Mouse (Mus musculus): ENCODE data around the gene Cln3. TPM values are rescaled to one million over a fixed set of nuclear protein-coding genes. Genes with fewer than 3 reads are reported as not detected.

Cln3 gene
- polyA plus RNA-seq, 1 experiment from 2014 or later = 17.6 TPM

DNA sequence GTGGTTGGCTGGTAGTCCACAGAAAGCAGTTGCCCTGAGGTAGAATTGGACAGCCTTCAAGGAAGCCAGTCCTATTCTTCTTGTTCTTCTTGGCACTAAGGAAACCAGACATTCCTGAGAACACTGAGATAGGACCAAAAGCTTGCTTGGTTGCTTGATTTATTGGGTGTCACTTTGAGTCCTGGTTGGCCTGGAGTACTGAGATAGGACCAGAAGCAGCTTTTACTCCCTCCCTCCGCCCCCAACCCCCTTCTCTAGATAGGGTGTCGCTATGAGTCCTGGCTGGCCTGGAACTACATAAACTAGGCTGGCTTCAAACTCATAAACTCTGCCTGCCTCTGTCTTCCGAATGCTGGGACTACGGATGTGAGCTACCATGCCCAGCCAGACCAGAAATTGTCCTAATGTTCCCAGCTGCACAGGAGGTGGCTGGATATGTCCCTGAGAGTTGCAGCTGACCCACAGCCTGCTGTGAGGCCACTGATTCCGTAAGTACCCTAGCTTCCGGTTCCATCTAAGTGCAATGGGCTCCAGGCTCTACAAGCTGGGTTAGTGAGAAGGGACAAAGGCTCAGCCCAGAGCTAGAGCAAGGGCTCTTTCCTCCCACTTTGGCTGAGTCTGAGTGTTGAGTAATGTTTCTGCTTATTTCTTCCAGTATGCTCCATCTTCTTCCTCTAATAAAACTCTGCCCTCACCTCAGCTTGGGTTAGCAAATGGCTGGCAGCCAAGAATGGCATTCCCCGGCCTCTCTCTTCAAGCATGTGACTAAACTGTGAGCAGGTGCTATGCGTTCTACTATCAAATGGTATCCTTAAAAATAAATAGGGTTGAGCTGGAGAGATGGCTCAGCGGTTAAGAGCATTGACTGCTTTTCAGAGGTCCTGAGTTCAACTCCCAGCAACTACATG is 36.1 kb upstream of the Cln3 start:
- Histone ChIP-seq H3K4me1 (replicated peaks) (peaks cover 18% of the 10 kb centered on the region), H3K36me3 (no peaks in the 10 kb centered on the region), H3K9me3 (replicated peaks) (no peaks in the 10 kb centered on the region), H3K27me3 (no peaks in the 10 kb centered on the region), H3K4me3 (no peak overlapping the region), H3K4me2 (no peak overlapping the region), H3K27ac (peak overlapping the region; percentile 30), H3K9ac (no peak overlapping the region)
- 63% methylated on average over 9 of the region's 9 CpGs for WGBS
- ATAC-seq (replicated peaks; ENCODE audit: insufficient number of reproducible peaks, insufficient read depth, low FRiP score, low read depth) = no peak

DNA sequence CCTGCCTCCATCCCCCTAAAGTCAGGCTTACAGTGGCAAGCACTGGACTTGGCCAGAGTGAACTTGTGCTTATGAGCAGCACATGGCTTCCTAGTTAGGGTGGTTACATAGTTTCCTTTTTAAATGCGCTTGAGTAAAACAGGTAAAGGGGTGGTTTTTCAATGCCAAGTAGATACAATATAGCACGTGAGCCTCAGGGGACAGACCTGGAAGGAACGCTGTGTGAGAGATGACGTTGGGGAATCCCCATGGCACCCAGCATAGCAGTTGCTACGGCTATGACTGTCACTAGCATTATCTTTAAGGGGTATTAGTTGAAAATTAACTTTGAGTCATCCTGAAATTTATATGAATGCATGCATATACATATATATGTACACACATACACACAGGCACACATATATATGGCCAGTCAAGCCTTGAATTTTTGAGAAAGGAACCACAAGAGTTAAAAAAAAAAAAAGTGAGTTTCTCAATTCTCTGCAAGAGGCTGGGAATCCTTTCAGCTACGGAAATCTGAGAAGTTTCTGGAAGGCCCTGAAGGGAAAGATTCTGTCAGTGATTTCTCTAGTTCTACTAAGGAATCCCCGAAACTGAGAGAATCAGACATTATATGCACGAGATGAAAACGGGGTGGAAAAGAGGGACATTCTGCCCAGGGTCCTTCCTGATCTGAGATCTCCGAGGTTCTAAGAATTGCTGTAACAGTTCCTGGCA is 34.1 kb upstream of the Cln3 start:
- no peak for ATAC-seq (replicated peaks; ENCODE audit: insufficient number of reproducible peaks, insufficient read depth, low FRiP score, low read depth)
- 73% methylated on average over 10 of the region's 10 CpGs for WGBS
- Histone ChIP-seq H3K9ac (no peak overlapping the region), H3K4me1 (replicated peaks) (peaks cover 9% of the 10 kb centered on the region), H3K4me2 (no peak overlapping the region), H3K36me3 (no peaks in the 10 kb centered on the region), H3K27ac (no peak overlapping the region), H3K9me3 (replicated peaks) (no peaks in the 10 kb centered on the region), H3K27me3 (no peaks in the 10 kb centered on the region), H3K4me3 (no peak overlapping the region)

DNA sequence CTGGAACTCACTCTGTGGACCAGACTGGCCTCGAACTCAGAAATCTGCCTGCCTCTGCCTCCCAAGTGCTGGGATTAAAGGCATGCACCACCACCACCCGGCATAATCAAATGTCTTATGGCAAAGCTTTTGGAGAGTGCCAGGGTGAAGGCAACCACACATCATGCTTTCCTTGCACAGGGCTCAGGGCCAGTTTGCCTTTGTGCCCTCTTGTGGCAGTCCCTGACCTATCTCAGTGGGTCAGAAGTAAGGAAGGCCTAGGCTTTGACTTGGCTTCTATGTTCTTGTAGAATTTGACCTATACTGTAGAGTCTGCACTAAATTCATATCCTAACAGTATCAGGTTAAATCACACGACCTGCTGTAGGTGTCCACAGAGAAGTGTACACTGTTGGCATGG is 31.1 kb upstream of the Cln3 start:
- Histone ChIP-seq H3K27ac (no peak overlapping the region), H3K36me3 (no peaks in the 10 kb centered on the region), H3K4me3 (no peak overlapping the region), H3K4me1 (replicated peaks) (peaks cover 2% of the 10 kb centered on the region), H3K9me3 (replicated peaks) (no peaks in the 10 kb centered on the region), H3K9ac (no peak overlapping the region), H3K4me2 (no peak overlapping the region), H3K27me3 (no peaks in the 10 kb centered on the region)
- 66% methylated on average over 3 of the region's 3 CpGs for WGBS
- no peak for ATAC-seq (replicated peaks; ENCODE audit: insufficient number of reproducible peaks, insufficient read depth, low FRiP score, low read depth)

DNA sequence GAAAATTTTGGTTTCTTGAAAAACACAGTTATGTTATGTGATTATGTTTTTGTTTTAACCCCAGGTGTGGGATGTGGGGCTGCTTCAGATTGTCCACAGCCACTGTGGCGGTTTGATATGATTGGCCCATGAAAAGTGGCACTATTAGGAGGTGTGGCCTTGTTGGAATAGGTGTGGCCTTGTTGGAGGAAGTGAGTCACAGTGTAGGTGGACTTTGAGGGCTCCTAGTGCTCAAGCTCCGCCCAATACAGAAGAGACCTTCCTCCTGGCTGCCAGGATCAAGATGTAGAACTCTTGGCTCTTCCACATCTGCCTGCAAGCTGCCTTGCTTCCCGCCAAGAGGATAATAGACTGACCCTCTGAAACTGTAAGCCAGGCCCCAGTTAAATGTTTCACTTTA is 27.1 kb upstream of the Cln3 start:
- no peak overlapping the region for H3K4me2 ChIP-seq
- no peak for ATAC-seq (replicated peaks; ENCODE audit: insufficient number of reproducible peaks, insufficient read depth, low FRiP score, low read depth)
- H3K27me3 ChIP-seq = no peaks in the 10 kb centered on the region
- H3K4me3 ChIP-seq = no peak overlapping the region
- H3K36me3 ChIP-seq = no peaks in the 10 kb centered on the region
- no peaks in the 10 kb centered on the region for H3K4me1 ChIP-seq (replicated peaks)
- no peak overlapping the region for H3K9ac ChIP-seq
- no peaks in the 10 kb centered on the region for H3K9me3 ChIP-seq (replicated peaks)
- WGBS = 67% methylated on average over 3 of the region's 3 CpGs
- no peak overlapping the region for H3K27ac ChIP-seq

DNA sequence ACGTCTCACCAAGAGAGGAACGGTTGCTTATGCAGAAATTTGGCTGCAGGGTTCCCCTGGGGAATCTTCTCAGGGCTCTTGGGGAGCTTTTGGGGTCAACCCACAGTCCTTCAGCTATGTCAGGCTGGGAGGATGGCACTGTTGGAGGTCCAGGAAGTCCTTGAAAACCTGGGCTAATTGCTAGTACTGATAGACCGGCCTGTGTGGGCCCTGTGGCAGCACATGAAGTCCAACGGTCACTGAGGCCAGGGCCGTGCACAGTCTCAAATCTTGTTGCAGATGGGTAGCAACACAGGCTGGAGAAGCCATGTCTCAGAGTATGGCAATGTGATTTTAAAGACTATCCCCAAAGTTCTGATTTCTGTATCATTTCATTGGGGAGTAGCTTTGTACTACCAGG is 22.2 kb upstream of the Cln3 start:
- WGBS = 76% methylated on average over 5 of the region's 5 CpGs
- H3K4me2 ChIP-seq = no peak overlapping the region
- H3K27ac ChIP-seq = no peak overlapping the region
- no peak overlapping the region for H3K4me3 ChIP-seq
- no peak for ATAC-seq (replicated peaks; ENCODE audit: insufficient number of reproducible peaks, insufficient read depth, low FRiP score, low read depth)
- no peak overlapping the region for H3K9ac ChIP-seq
- no peaks in the 10 kb centered on the region for H3K9me3 ChIP-seq (replicated peaks)
- no peaks in the 10 kb centered on the region for H3K4me1 ChIP-seq (replicated peaks)
- H3K27me3 ChIP-seq = no peaks in the 10 kb centered on the region
- H3K36me3 ChIP-seq = no peaks in the 10 kb centered on the region

DNA sequence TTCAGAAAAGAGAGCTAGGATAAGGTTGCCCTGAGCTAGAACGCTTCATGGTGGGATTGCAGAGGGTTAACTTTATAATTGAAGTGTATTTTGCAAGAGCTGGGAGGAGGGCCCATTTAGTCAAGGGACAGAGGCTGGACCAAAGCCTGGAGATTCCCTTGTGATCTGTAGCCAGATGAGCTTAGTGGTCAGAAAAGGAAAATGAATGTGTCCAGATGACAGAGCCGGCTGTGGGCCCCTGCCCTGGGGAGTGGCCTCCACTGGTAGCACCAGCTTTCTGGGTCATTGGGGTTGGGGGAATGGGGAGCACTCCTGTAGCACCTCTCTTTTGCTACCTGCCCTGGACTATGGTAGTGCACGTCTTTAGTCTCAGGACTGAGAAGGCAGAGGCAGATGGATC is 21.4 kb upstream of the Cln3 start:
- ATAC-seq (replicated peaks; ENCODE audit: insufficient number of reproducible peaks, insufficient read depth, low FRiP score, low read depth) = no peak

DNA sequence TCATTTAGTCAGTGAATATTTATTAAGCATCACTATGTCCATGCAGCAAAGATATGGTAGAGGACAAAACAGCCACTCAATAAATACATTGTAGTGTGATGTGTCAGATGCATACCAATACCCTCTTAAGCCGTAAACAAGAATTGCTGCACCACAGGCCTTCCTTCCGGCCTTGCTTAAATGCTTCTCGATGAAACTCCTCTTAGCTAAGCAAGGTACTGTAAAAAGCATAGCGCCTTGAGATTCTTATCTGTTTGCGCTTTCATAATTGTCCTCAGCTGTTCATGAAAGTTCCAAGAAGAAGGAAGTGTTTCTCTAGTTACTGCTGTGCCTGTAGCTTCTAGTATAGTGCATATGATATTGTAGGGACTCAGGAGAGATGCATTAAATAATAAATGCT is 21.0 kb upstream of the Cln3 start:
- no peaks in the 10 kb centered on the region for H3K27me3 ChIP-seq
- no peak overlapping the region for H3K9ac ChIP-seq
- H3K4me2 ChIP-seq = no peak overlapping the region
- 73% methylated on average over 5 of the region's 5 CpGs for WGBS
- no peak overlapping the region for H3K4me3 ChIP-seq
- no peaks in the 10 kb centered on the region for H3K9me3 ChIP-seq (replicated peaks)
- no peak overlapping the region for H3K27ac ChIP-seq
- H3K4me1 ChIP-seq (replicated peaks) = no peaks in the 10 kb centered on the region
- H3K36me3 ChIP-seq = no peaks in the 10 kb centered on the region
- ATAC-seq (replicated peaks; ENCODE audit: insufficient number of reproducible peaks, insufficient read depth, low FRiP score, low read depth) = no peak

More for the DNA sequence above, 21.4 kb upstream of the Cln3 start:
- no peaks in the 10 kb centered on the region for H3K4me1 ChIP-seq (replicated peaks)
- no peaks in the 10 kb centered on the region for H3K36me3 ChIP-seq
- H3K4me3 ChIP-seq = no peak overlapping the region
- H3K27ac ChIP-seq = no peak overlapping the region
- no peak overlapping the region for H3K4me2 ChIP-seq
- H3K27me3 ChIP-seq = no peaks in the 10 kb centered on the region
- H3K9me3 ChIP-seq (replicated peaks) = no peaks in the 10 kb centered on the region
- no peak overlapping the region for H3K9ac ChIP-seq
- 75% methylated on average over 3 of the region's 3 CpGs for WGBS

DNA sequence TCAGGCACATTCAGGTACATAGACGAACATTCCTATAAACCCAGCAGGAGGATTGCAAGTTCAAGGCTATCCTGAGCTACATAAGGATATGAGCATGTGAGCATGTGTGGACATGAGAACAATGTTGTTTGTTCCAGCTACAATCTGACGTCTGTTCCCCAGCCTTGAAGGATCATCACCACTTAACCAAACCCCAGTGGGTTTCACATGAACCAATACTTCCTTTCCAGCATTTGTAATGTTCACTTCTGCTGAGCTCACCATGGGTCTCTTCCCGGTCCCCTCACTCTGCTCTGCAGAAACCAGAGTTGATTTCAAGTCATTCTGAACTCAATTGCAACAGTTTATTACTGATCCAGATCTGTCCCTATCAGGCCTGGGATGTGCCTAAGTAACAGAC is 17.0 kb upstream of the Cln3 start:
- WGBS = 71% methylated on average over 3 of the region's 3 CpGs
- H3K9ac ChIP-seq = no peak overlapping the region

DNA sequence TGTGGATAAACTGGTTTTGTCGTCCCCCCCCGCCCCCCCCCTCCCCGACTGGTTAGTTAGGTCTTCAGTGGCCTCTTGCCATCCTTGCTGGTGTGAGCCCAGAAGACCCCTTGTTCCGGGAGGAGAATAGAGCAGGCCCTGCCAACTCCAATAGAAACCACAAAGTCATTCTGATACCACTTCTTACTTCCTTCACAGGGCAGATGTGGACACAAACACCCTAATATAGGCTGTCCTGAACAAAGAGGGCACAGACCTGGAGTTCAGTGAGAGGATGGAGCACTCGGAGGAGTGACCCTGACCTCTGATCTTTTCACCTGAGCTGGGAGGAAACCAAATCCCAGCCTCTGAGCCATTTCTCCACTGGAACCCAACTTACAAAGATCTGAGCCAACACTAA is 16.3 kb upstream of the Cln3 start:
- no peaks in the 10 kb centered on the region for H3K27me3 ChIP-seq
- H3K36me3 ChIP-seq = no peaks in the 10 kb centered on the region
- H3K4me2 ChIP-seq = no peak overlapping the region
- 44% methylated on average over 5 of the region's 5 CpGs for WGBS
- H3K4me3 ChIP-seq = no peak overlapping the region
- H3K9me3 ChIP-seq (replicated peaks) = no peaks in the 10 kb centered on the region
- no peak overlapping the region for H3K9ac ChIP-seq
- H3K27ac ChIP-seq = no peak overlapping the region
- no peaks in the 10 kb centered on the region for H3K4me1 ChIP-seq (replicated peaks)
- no peak for ATAC-seq (replicated peaks; ENCODE audit: insufficient number of reproducible peaks, insufficient read depth, low FRiP score, low read depth)

More for the DNA sequence above, 17.0 kb upstream of the Cln3 start:
- no peak overlapping the region for H3K4me2 ChIP-seq
- H3K4me3 ChIP-seq = no peak overlapping the region
- no peaks in the 10 kb centered on the region for H3K36me3 ChIP-seq
- no peak for ATAC-seq (replicated peaks; ENCODE audit: insufficient number of reproducible peaks, insufficient read depth, low FRiP score, low read depth)
- H3K27me3 ChIP-seq = no peaks in the 10 kb centered on the region
- H3K9me3 ChIP-seq (replicated peaks) = no peaks in the 10 kb centered on the region
- no peaks in the 10 kb centered on the region for H3K4me1 ChIP-seq (replicated peaks)
- no peak overlapping the region for H3K27ac ChIP-seq

DNA sequence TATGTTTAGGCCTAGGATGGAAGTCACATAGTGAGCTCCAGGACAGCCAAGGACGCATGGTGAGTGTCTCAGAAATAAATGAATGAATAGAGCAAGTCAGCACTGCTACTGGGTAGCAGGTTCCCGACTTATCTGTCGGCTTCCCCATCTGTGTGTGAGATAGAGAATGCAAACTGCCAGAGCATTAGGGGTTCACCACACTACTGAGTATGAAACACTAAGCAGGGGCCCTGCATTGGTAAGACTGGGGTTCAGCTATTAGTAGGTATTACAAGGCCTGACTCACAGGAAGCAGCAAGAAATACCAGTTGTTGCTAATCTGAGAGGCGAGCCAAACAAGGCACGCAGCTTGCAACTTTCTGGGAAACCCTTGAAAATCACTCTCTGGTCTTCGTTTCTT is 13.3 kb upstream of the Cln3 start:
- H3K27me3 ChIP-seq = 0 out of 2 replicates have a peak, but pooled peaks cover 5% of the 10 kb centered on the region
- no peaks in the 10 kb centered on the region for H3K4me1 ChIP-seq (replicated peaks)
- no peak for ATAC-seq (replicated peaks; ENCODE audit: insufficient number of reproducible peaks, insufficient read depth, low FRiP score, low read depth)
- H3K9ac ChIP-seq = no peak overlapping the region
- H3K36me3 ChIP-seq = no peaks in the 10 kb centered on the region
- H3K4me3 ChIP-seq = no peak overlapping the region
- H3K9me3 ChIP-seq (replicated peaks) = no peaks in the 10 kb centered on the region
- H3K4me2 ChIP-seq = no peak overlapping the region
- H3K27ac ChIP-seq = no peak overlapping the region
- 72% methylated on average over 6 of the region's 6 CpGs for WGBS

DNA sequence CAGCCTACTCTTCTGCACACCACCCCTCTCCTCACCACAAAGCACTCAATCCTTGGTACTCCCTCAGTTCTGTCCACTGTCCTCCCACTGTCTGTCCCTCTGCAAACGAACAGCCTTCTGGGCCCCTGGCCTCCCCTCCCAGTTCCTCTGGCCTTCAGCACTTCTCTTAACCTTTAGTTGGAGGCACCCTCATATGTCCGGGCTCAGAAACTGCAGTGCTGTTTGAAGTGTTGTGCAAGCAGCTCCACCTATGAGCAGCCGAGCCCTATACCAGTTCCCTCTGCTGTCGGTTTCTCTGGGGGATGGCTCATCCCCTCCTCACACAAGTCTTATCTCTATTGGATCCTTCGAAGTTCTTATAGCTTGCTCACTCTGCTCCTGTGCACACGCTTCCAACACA is 10.8 kb upstream of the Cln3 start:
- H3K9ac ChIP-seq = no peak overlapping the region
- no peak overlapping the region for H3K27ac ChIP-seq
- no peak for ATAC-seq (replicated peaks; ENCODE audit: insufficient number of reproducible peaks, insufficient read depth, low FRiP score, low read depth)
- no peaks in the 10 kb centered on the region for H3K9me3 ChIP-seq (replicated peaks)
- 0 out of 2 replicates have a peak, but pooled peaks cover 16% of the 10 kb centered on the region for H3K27me3 ChIP-seq
- H3K36me3 ChIP-seq = no peaks in the 10 kb centered on the region
- H3K4me2 ChIP-seq = no peak overlapping the region
- no peak overlapping the region for H3K4me3 ChIP-seq
- H3K4me1 ChIP-seq (replicated peaks) = no peaks in the 10 kb centered on the region
- 43% methylated on average over 6 of the region's 6 CpGs for WGBS
